Mouse (Mus musculus): ENCODE measurements around the gene Rbfox3. TPM values are rescaled to one million over a fixed set of nuclear protein-coding genes. Genes with fewer than 3 reads are reported as not detected.

Rbfox3 gene
- polyA plus RNA-seq, 1 experiment from 2014 or later = 7.6 TPM

- 85% methylated on average over 3 of the region's 3 CpGs for WGBS
These were observed 48.0 kb downstream of the Rbfox3 start for GRCm38 (mm10) chr11:118863360-118863759.

GRCm38 (mm10) chr11:118861801-118862431 is 49.5 kb downstream of the Rbfox3 start:
- Histone ChIP-seq H3K4me3 (no peak overlapping the region), H3K27ac (replicated peaks) (0 out of 2 replicates have a peak overlapping the region, but pooled peaks have one; percentile 34), H3K36me3 (no peaks in the 10 kb centered on the region), H3K9me3 (replicated peaks) (no peaks in the 10 kb centered on the region), H3K4me1 (peaks cover 31% of the 10 kb centered on the region), H3K27me3 (ENCODE audit: low read depth, poor library complexity, severe bottlenecking) (no peaks in the 10 kb centered on the region)
- WGBS = 95% methylated on average over 15 of the region's 15 CpGs
- no peak for DNase-seq (ENCODE audit: low spot score)

More at GRCm38 (mm10) chr11:118863360-118863759, 48.0 kb downstream of the Rbfox3 start:
- no peak overlapping the region for H3K4me3 ChIP-seq
- no peaks in the 10 kb centered on the region for H3K27me3 ChIP-seq (ENCODE audit: low read depth, poor library complexity, severe bottlenecking)
- no peak for DNase-seq (ENCODE audit: low spot score)
- H3K9me3 ChIP-seq (replicated peaks) = no peaks in the 10 kb centered on the region
- H3K36me3 ChIP-seq = no peaks in the 10 kb centered on the region
- peaks cover 36% of the 10 kb centered on the region for H3K4me1 ChIP-seq
- peak overlapping the region; percentile 34 for H3K27ac ChIP-seq (replicated peaks)

GRCm38 (mm10) chr11:118861246-118861645 is 50.2 kb downstream of the Rbfox3 start:
- 92% methylated on average over 6 of the region's 6 CpGs for WGBS
- H3K4me1 ChIP-seq = peaks cover 31% of the 10 kb centered on the region
- no peak for DNase-seq (ENCODE audit: low spot score)
- H3K27me3 ChIP-seq (ENCODE audit: low read depth, poor library complexity, severe bottlenecking) = no peaks in the 10 kb centered on the region
- H3K36me3 ChIP-seq = no peaks in the 10 kb centered on the region
- H3K9me3 ChIP-seq (replicated peaks) = no peaks in the 10 kb centered on the region
- H3K4me3 ChIP-seq = no peak overlapping the region
- H3K27ac ChIP-seq (replicated peaks) = no peak overlapping the region

- H3K36me3 ChIP-seq = no peaks in the 10 kb centered on the region
- no peaks in the 10 kb centered on the region for H3K9me3 ChIP-seq (replicated peaks)
- WGBS = 91% methylated on average over 8 of the region's 8 CpGs
- no peak overlapping the region for H3K27ac ChIP-seq (replicated peaks)
- peaks cover 31% of the 10 kb centered on the region for H3K4me1 ChIP-seq
- no peaks in the 10 kb centered on the region for H3K27me3 ChIP-seq (ENCODE audit: low read depth, poor library complexity, severe bottlenecking)
- H3K4me3 ChIP-seq = no peak overlapping the region
- no peak for DNase-seq (ENCODE audit: low spot score)
These were observed 50.6 kb downstream of the Rbfox3 start for GRCm38 (mm10) chr11:118860812-118861211.

GRCm38 (mm10) chr11:118859839-118860238 is 51.6 kb downstream of the Rbfox3 start:
- 83% methylated on average over 5 of the region's 5 CpGs for WGBS
- Histone ChIP-seq H3K4me3 (no peak overlapping the region), H3K9me3 (replicated peaks) (no peaks in the 10 kb centered on the region), H3K4me1 (peaks cover 24% of the 10 kb centered on the region), H3K36me3 (no peaks in the 10 kb centered on the region), H3K27ac (replicated peaks) (no peak overlapping the region), H3K27me3 (ENCODE audit: low read depth, poor library complexity, severe bottlenecking) (no peaks in the 10 kb centered on the region)
- DNase-seq (ENCODE audit: low spot score) = no peak

GRCm38 (mm10) chr11:118858305-118858704 is 53.1 kb downstream of the Rbfox3 start:
- no peak for DNase-seq (ENCODE audit: low spot score)
- H3K27ac ChIP-seq (replicated peaks) = no peak overlapping the region
- H3K36me3 ChIP-seq = no peaks in the 10 kb centered on the region
- H3K4me1 ChIP-seq = peaks cover 14% of the 10 kb centered on the region
- no peaks in the 10 kb centered on the region for H3K9me3 ChIP-seq (replicated peaks)
- H3K27me3 ChIP-seq (ENCODE audit: low read depth, poor library complexity, severe bottlenecking) = no peaks in the 10 kb centered on the region
- no peak overlapping the region for H3K4me3 ChIP-seq
- 80% methylated on average over 11 of the region's 11 CpGs for WGBS

GRCm38 (mm10) chr11:118851391-118851790 is 60.0 kb downstream of the Rbfox3 start:
- no peak for DNase-seq (ENCODE audit: low spot score)
- no peaks in the 10 kb centered on the region for H3K27me3 ChIP-seq (ENCODE audit: low read depth, poor library complexity, severe bottlenecking)
- no peaks in the 10 kb centered on the region for H3K36me3 ChIP-seq
- WGBS = 83% methylated on average over 6 of the region's 6 CpGs
- H3K27ac ChIP-seq (replicated peaks) = 0 out of 2 replicates have a peak overlapping the region, but pooled peaks have one; percentile 17
- H3K4me3 ChIP-seq = no peak overlapping the region
- peaks cover 15% of the 10 kb centered on the region; the same call in 1 of the 2 replicates for H3K4me1 ChIP-seq
- no peaks in the 10 kb centered on the region for H3K9me3 ChIP-seq (replicated peaks)

GRCm38 (mm10) chr11:118847986-118848385 is 63.4 kb downstream of the Rbfox3 start:
- H3K27ac ChIP-seq (replicated peaks) = peak overlapping the region; percentile 30; the same call in 1 of the 2 replicates
- DNase-seq (ENCODE audit: low spot score) = no peak
- no peaks in the 10 kb centered on the region for H3K27me3 ChIP-seq (ENCODE audit: low read depth, poor library complexity, severe bottlenecking)
- no peaks in the 10 kb centered on the region for H3K9me3 ChIP-seq (replicated peaks)
- H3K4me3 ChIP-seq = no peak overlapping the region
- no peaks in the 10 kb centered on the region for H3K36me3 ChIP-seq
- 92% methylated on average over 7 of the region's 7 CpGs for WGBS
- peaks cover 23% of the 10 kb centered on the region; the same call in 1 of the 2 replicates for H3K4me1 ChIP-seq

- 79% methylated on average over 5 of the region's 5 CpGs for WGBS
- Histone ChIP-seq H3K9me3 (replicated peaks) (no peaks in the 10 kb centered on the region), H3K27ac (replicated peaks) (peak overlapping the region; percentile 25; the same call in 1 of the 2 replicates), H3K27me3 (ENCODE audit: low read depth, poor library complexity, severe bottlenecking) (no peaks in the 10 kb centered on the region), H3K4me3 (no peak overlapping the region), H3K4me1 (peaks cover 26% of the 10 kb centered on the region), H3K36me3 (no peaks in the 10 kb centered on the region)
- no peak for DNase-seq (ENCODE audit: low spot score)
These were observed 70.4 kb downstream of the Rbfox3 start for GRCm38 (mm10) chr11:118840992-118841391.

GRCm38 (mm10) chr11:118838167-118838566 is 73.2 kb downstream of the Rbfox3 start:
- no peak for DNase-seq (ENCODE audit: low spot score)
- WGBS = 67% methylated on average over 4 of the region's 4 CpGs

GRCm38 (mm10) chr11:118836889-118837288 is 74.5 kb downstream of the Rbfox3 start:
- WGBS = 75% methylated on average over 4 of the region's 4 CpGs
- Histone ChIP-seq H3K27ac (replicated peaks) (no peak overlapping the region; the same call in 1 of the 2 replicates), H3K36me3 (no peaks in the 10 kb centered on the region), H3K4me3 (no peak overlapping the region), H3K4me1 (peaks cover 22% of the 10 kb centered on the region), H3K9me3 (replicated peaks) (no peaks in the 10 kb centered on the region), H3K27me3 (ENCODE audit: low read depth, poor library complexity, severe bottlenecking) (no peaks in the 10 kb centered on the region)
- no peak for DNase-seq (ENCODE audit: low spot score)

More at GRCm38 (mm10) chr11:118838167-118838566, 73.2 kb downstream of the Rbfox3 start:
- no peaks in the 10 kb centered on the region for H3K36me3 ChIP-seq
- peaks cover 22% of the 10 kb centered on the region for H3K4me1 ChIP-seq
- no peaks in the 10 kb centered on the region for H3K9me3 ChIP-seq (replicated peaks)
- H3K27me3 ChIP-seq (ENCODE audit: low read depth, poor library complexity, severe bottlenecking) = no peaks in the 10 kb centered on the region
- no peak overlapping the region for H3K4me3 ChIP-seq
- H3K27ac ChIP-seq (replicated peaks) = peak overlapping the region; percentile 14; the same call in 1 of the 2 replicates

GRCm38 (mm10) chr11:118832793-118833481 is 78.5 kb downstream of the Rbfox3 start:
- DNase-seq (ENCODE audit: low spot score) = no peak
- peaks cover 4% of the 10 kb centered on the region for H3K4me1 ChIP-seq
- H3K9me3 ChIP-seq (replicated peaks) = no peaks in the 10 kb centered on the region
- H3K27me3 ChIP-seq (ENCODE audit: low read depth, poor library complexity, severe bottlenecking) = no peaks in the 10 kb centered on the region
- H3K4me3 ChIP-seq = no peak overlapping the region
- 84% methylated on average over 10 of the region's 10 CpGs for WGBS
- H3K27ac ChIP-seq (replicated peaks) = no peak overlapping the region
- H3K36me3 ChIP-seq = no peaks in the 10 kb centered on the region

GRCm38 (mm10) chr11:118831730-118832129 is 79.7 kb downstream of the Rbfox3 start:
- Histone ChIP-seq H3K36me3 (no peaks in the 10 kb centered on the region), H3K4me1 (peaks cover 4% of the 10 kb centered on the region), H3K27ac (replicated peaks) (no peak overlapping the region; the same call in 1 of the 2 replicates), H3K4me3 (no peak overlapping the region), H3K9me3 (replicated peaks) (no peaks in the 10 kb centered on the region), H3K27me3 (ENCODE audit: low read depth, poor library complexity, severe bottlenecking) (no peaks in the 10 kb centered on the region)
- 68% methylated on average over 7 of the region's 7 CpGs for WGBS
- no peak for DNase-seq (ENCODE audit: low spot score)
